Mouse (Mus musculus): ENCODE measurements around the gene Clcnka.

DNA sequence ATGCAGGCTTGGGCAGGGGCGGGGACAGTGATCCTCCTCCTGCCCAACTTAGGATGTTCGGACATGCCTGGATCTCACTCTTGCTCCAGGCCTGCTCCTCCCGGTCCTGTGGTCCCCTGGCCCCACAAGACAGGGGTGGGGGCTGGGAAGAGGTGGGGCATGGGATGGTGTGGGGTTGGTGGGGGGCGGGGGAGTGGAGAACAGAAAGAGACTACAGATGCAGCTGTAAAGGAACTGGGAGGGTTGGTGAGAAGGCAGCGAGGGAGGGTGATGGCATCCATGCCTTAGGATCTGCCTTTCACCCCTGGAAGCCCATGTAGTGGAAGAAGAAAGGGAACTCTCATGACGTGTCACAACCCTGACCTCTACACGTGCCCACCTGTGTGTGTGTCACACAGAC, 57.0 kb downstream of the Clcnka start:
- TF ChIP-seq CTCF (IDR thresholded peaks at IDR 0.05; ENCODE audit: extremely low read depth, insufficient read depth, insufficient read length, insufficient replicate concordance): no peak
- TF ChIP-seq POLR2A (IDR thresholded peaks at IDR 0.05; ENCODE audit: low read depth, low read length): no peak
